Mouse (Mus musculus): Measurements from ENCODE around the gene Myocos.

DNA sequence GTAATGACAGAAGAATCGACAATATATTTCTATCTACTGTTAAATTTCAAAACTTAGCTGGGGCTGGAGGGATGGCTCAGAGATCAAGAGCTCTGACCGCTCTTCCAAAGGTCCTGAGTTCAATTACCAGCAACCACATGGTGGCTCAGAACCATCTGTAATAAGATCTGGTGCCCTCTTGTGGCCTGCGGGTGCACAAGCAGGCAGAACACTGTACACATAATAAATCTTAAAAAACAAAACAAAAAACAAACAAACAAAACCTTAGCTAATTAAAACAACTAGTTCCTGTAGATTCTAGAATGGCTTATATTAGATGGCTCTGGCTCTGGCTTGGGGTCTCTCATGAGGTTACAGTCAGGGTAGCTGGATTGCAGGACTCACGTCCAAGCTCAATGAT is 37.5 kb downstream of the Myocos start:
- TF ChIP-seq CTCF (IDR thresholded peaks at IDR 0.05), result peak; percentile 60
- no peak for TF ChIP-seq EP300 (IDR thresholded peaks at IDR 0.05)
